Comparison of ENCODE assay signal across 15 mouse cellular contexts in the genomic region with DNA sequence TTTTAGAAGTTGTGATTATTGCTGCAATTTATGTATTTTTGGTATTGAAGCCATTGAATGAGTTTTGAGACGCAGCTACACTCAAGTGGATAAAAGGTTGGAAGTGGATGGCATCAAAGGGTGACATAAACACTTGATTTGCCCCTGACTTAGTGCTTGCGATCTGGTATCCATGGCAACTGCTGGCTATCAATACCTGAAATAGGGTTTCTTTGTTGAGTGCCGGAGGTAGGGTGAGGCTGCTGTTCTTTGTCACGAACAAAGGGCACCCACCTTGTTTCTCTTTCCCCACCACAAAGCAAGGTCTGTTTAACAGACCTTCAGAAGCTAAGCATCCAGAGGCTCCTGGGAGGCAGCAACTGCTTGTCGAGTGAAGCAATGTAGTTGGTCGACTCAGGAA. TPM values are rescaled to one million over a fixed set of nuclear protein-coding genes. Genes with fewer than 3 reads are reported as not detected.
"Had no signal": no experiment of that assay in that cellular context is flagged by ENCODE, and none has a peak within 500 bp of the region (broad histone marks: within the 10 kb centered on the region; RNA-seq: fewer than 3 reads in every experiment).

No protein-coding gene starts in this region.

- H3K27me3 ChIP-seq: neural tube, embryonic 13.5 days; stomach, embryonic 15.5 days had no signal

- H3K9ac ChIP-seq: limb, embryonic 13.5 days; liver, embryonic 14.5 days; neural tube, embryonic 13.5 days; stomach, embryonic 15.5 days had no signal

- H3K4me2 ChIP-seq: limb, embryonic 13.5 days; neural tube, embryonic 13.5 days; stomach, embryonic 15.5 days had no signal

- H3K4me1 ChIP-seq: limb, embryonic 13.5 days; neural tube, embryonic 13.5 days; stomach, embryonic 15.5 days had no signal

- DNase-seq: kidney, adult 18-20 months; kidney, postnatal 10 days; kidney, postnatal 4 days; lung, adult 18-20 months; lung, postnatal 36 days; retina, postnatal 1 day; right cerebral cortex, postnatal 14 days; thymus, postnatal 4 days had no signal

- H3K27ac ChIP-seq: layer of hippocampus, adult 2 months; limb, embryonic 13.5 days; liver, embryonic 14.5 days; neural tube, embryonic 13.5 days; stomach, embryonic 15.5 days had no signal

- H3K9me3 ChIP-seq: limb, embryonic 13.5 days; neural tube, embryonic 13.5 days; stomach, embryonic 15.5 days had no signal

- H3K4me3 ChIP-seq: layer of hippocampus, adult 2 months; limb, embryonic 13.5 days; neural tube, embryonic 13.5 days; stomach, embryonic 15.5 days had no signal

- H3K36me3 ChIP-seq: limb, embryonic 13.5 days; neural tube, embryonic 13.5 days; stomach, embryonic 15.5 days had no signal

RNA-seq across cellular contexts. Expression of a gene that starts 9.6 kb away (rescaled TPM):
- total RNA-seq: liver, adult 2 months; megakaryocyte progenitor cell, adult 5-6 weeks had no signal
- polyA plus RNA-seq: liver, adult 2 months had no signal
